Mouse (Mus musculus): Measurements from ENCODE around the gene Fut4. TPM values are rescaled to one million over a fixed set of nuclear protein-coding genes. Genes with fewer than 3 reads are reported as not detected.
A peak's percentile ranks its signal among the peaks of the same experiment; 100 is the strongest.

Fut4 gene
- total and polyA plus RNA-seq, 2 experiments from 2014 or later, result 0.53 to 1.5 TPM

GRCm38 (mm10) chr9:14751503-14752000, 641 bp downstream of the Fut4 start:
- no peaks in the 10 kb centered on the region for H3K36me3 ChIP-seq (ENCODE audit: insufficient read depth, low read length)
- peak overlapping the region; percentile 45 for H3K4me3 ChIP-seq (ENCODE audit: low read length)
- peaks cover 10% of the 10 kb centered on the region; the same call in 1 of the 2 replicates for H3K4me1 ChIP-seq (ENCODE audit: insufficient read depth, low read length)
- no peaks in the 10 kb centered on the region for H3K9me3 ChIP-seq (ENCODE audit: low read length)
- peak; percentile 31 for DNase-seq (ENCODE audit: low spot score)
- WGBS, result under 1% methylated on average over 49 of the region's 50 CpGs
- H3K9ac ChIP-seq (replicated peaks; ENCODE audit: low read length), result peak overlapping the region; percentile 57
- no peak overlapping the region for H3K27ac ChIP-seq
- H3K27me3 ChIP-seq (ENCODE audit: insufficient read depth, low read length), result no peaks in the 10 kb centered on the region
- ATAC-seq, result peak; percentile 84
- no peak; the same call in 1 of the 2 replicates for TF ChIP-seq CTCF (IDR thresholded peaks at IDR 0.05; ENCODE audit: low read depth)
- peak overlapping the region; percentile 88 for H3K4me2 ChIP-seq (ENCODE audit: low read depth, low read length)

- H3K27ac ChIP-seq, result no peak overlapping the region
- peak overlapping the region; percentile 88 for H3K4me2 ChIP-seq (ENCODE audit: low read depth, low read length)
- H3K4me1 ChIP-seq (ENCODE audit: insufficient read depth, low read length), result peaks cover 10% of the 10 kb centered on the region; the same call in 1 of the 2 replicates
- 56% methylated on average over 42 of the region's 42 CpGs for WGBS
- H3K9me3 ChIP-seq (ENCODE audit: low read length), result no peaks in the 10 kb centered on the region
- H3K27me3 ChIP-seq (ENCODE audit: insufficient read depth, low read length), result no peaks in the 10 kb centered on the region
- no peaks in the 10 kb centered on the region for H3K36me3 ChIP-seq (ENCODE audit: insufficient read depth, low read length)
- peak; percentile 33; the same call in 1 of the 2 replicates for ATAC-seq
- no peak for TF ChIP-seq CTCF (IDR thresholded peaks at IDR 0.05; ENCODE audit: low read depth)
- H3K4me3 ChIP-seq (ENCODE audit: low read length), result peak overlapping the region; percentile 45
- DNase-seq (ENCODE audit: low spot score), result peak; percentile 30
- peak overlapping the region; percentile 57 for H3K9ac ChIP-seq (replicated peaks; ENCODE audit: low read length)
These were observed 1.2 kb downstream of the Fut4 start for GRCm38 (mm10) chr9:14750901-14751502.

- Histone ChIP-seq H3K9ac (replicated peaks; ENCODE audit: low read length) (no peak within 1 kb of the TSS), H3K4me2 (ENCODE audit: low read depth, low read length) (no peak within 1 kb of the TSS), H3K4me1 (ENCODE audit: insufficient read depth, low read length) (no peaks in the 10 kb centered on the region), H3K4me3 (ENCODE audit: low read length) (no peak within 1 kb of the TSS), H3K27me3 (ENCODE audit: insufficient read depth, low read length) (no peaks in the 10 kb centered on the region), H3K9me3 (ENCODE audit: low read length) (no peaks in the 10 kb centered on the region), H3K27ac (no peak within 1 kb of the TSS), H3K36me3 (ENCODE audit: insufficient read depth, low read length) (no peaks in the 10 kb centered on the region)
- DNase-seq (ENCODE audit: low spot score) (no peak), ATAC-seq (no peak)
- no peak for TF ChIP-seq CTCF (IDR thresholded peaks at IDR 0.05; ENCODE audit: low read depth)
- WGBS, result 88% methylated on average over 19 of the region's 19 CpGs
These were observed 11.9 kb downstream of the Fut4 start, which contains the start of gene Piwil4 for GRCm38 (mm10) chr9:14740151-14740924. Gene Piwil4 (minus strand): TSS chr9:14740733.

GRCm38 (mm10) chr9:14739498-14740150, 12.6 kb downstream of the Fut4 start:
- Histone ChIP-seq H3K27ac (no peak overlapping the region), H3K9me3 (ENCODE audit: low read length) (no peaks in the 10 kb centered on the region), H3K27me3 (ENCODE audit: insufficient read depth, low read length) (no peaks in the 10 kb centered on the region), H3K9ac (replicated peaks; ENCODE audit: low read length) (no peak overlapping the region), H3K4me3 (ENCODE audit: low read length) (no peak overlapping the region), H3K4me2 (ENCODE audit: low read depth, low read length) (no peak overlapping the region), H3K36me3 (ENCODE audit: insufficient read depth, low read length) (no peaks in the 10 kb centered on the region), H3K4me1 (ENCODE audit: insufficient read depth, low read length) (no peaks in the 10 kb centered on the region)
- ATAC-seq (no peak), DNase-seq (ENCODE audit: low spot score) (no peak)
- 86% methylated on average over 4 of the region's 4 CpGs for WGBS
- no peak for TF ChIP-seq CTCF (IDR thresholded peaks at IDR 0.05; ENCODE audit: low read depth)

GRCm38 (mm10) chr9:14730941-14731541, 21.2 kb downstream of the Fut4 start:
- Histone ChIP-seq H3K36me3 (ENCODE audit: insufficient read depth, low read length) (no peaks in the 10 kb centered on the region), H3K4me3 (ENCODE audit: low read length) (no peak overlapping the region), H3K4me2 (ENCODE audit: low read depth, low read length) (no peak overlapping the region), H3K27ac (no peak overlapping the region), H3K9me3 (ENCODE audit: low read length) (no peaks in the 10 kb centered on the region), H3K27me3 (ENCODE audit: insufficient read depth, low read length) (no peaks in the 10 kb centered on the region; the same call in 1 of the 2 replicates), H3K9ac (replicated peaks; ENCODE audit: low read length) (no peak overlapping the region), H3K4me1 (ENCODE audit: insufficient read depth, low read length) (no peaks in the 10 kb centered on the region)
- 40% methylated on average over 9 of the region's 9 CpGs for WGBS
- peak; percentile 26 for DNase-seq (ENCODE audit: low spot score)
- no peak for TF ChIP-seq CTCF (IDR thresholded peaks at IDR 0.05; ENCODE audit: low read depth)
- ATAC-seq, result peak; percentile 79

- Histone ChIP-seq H3K9me3 (ENCODE audit: low read length) (no peaks in the 10 kb centered on the region), H3K4me2 (ENCODE audit: low read depth, low read length) (no peak overlapping the region), H3K36me3 (ENCODE audit: insufficient read depth, low read length) (no peaks in the 10 kb centered on the region), H3K4me1 (ENCODE audit: insufficient read depth, low read length) (no peaks in the 10 kb centered on the region), H3K27me3 (ENCODE audit: insufficient read depth, low read length) (no peaks in the 10 kb centered on the region; the same call in 1 of the 2 replicates), H3K9ac (replicated peaks; ENCODE audit: low read length) (no peak overlapping the region), H3K27ac (no peak overlapping the region), H3K4me3 (ENCODE audit: low read length) (no peak overlapping the region)
- ATAC-seq (no peak), DNase-seq (ENCODE audit: low spot score) (no peak)
- TF ChIP-seq CTCF (IDR thresholded peaks at IDR 0.05; ENCODE audit: low read depth), result no peak
- 84% methylated on average over 4 of the region's 4 CpGs for WGBS
These were observed 23.8 kb downstream of the Fut4 start for GRCm38 (mm10) chr9:14728365-14728764.

Data from hindbrain, postnatal 0 days (tissue).